Mouse (Mus musculus): ENCODE data around the gene Ccdc65. TPM values are rescaled to one million over a fixed set of nuclear protein-coding genes. Genes with fewer than 3 reads are reported as not detected.

The Ccdc65 gene
- total and polyA plus RNA-seq, 3 experiments: 0.13 TPM; not detected in 2

GRCm38 (mm10) chr15:98685926-98686325 lies 22.1 kb upstream of the Ccdc65 start:
- Histone ChIP-seq H3K9ac (ENCODE audit: control insufficient read depth, low read depth, low read length, poor library complexity, severe bottlenecking) (no peak overlapping the region), H3K9me3 (replicated peaks; ENCODE audit: insufficient read depth, low read length) (no peaks in the 10 kb centered on the region), H3K4me3 (ENCODE audit: control insufficient read depth in 1 of 2, insufficient read depth in 1 of 2, low read depth in 2 of 2, low read length in 2 of 2) (no peak overlapping the region), H3K4me1 (ENCODE audit: control insufficient read depth in 1 of 2, insufficient read depth in 2 of 2, low read length in 2 of 2) (peaks cover 26 to 38% of the 10 kb centered on the region in 2 experiments), H3K36me3 (ENCODE audit: control insufficient read depth in 1 of 2, insufficient read depth in 2 of 2, low read length in 2 of 2) (peaks cover 0 to 29% of the 10 kb centered on the region in 2 experiments; a peak in 2 of 4 replicates), H3K27me3 (ENCODE audit: control insufficient read depth in 1 of 2, insufficient read depth in 2 of 2, low read length in 2 of 2) (peaks cover under 1 to 4% of the 10 kb centered on the region in 2 experiments; a peak in 3 of 4 replicates), H3K79me2 (ENCODE audit: control insufficient read depth, insufficient read depth, low read length, poor library complexity) (no peaks in the 10 kb centered on the region), H3K27ac (ENCODE audit: control insufficient read depth, low read depth, low read length) (no peak overlapping the region)
- DNase-seq (ENCODE audit: low read depth, low spot score): peak; percentile 65
- TF ChIP-seq ZKSCAN1 (IDR thresholded peaks at IDR 0.05; ENCODE audit: low read depth, low read length) (no peak), TCF12 (IDR thresholded peaks at IDR 0.05; ENCODE audit: low read depth, low read length) (no peak), ZC3H11A (IDR thresholded peaks at IDR 0.05; ENCODE audit: low read depth, low read length) (0 out of 2 replicates have a peak, but pooled peaks have one; percentile 10), ZNF384 (IDR thresholded peaks at IDR 0.05; ENCODE audit: low read depth, low read length) (peak; percentile 33; the same call in 1 of the 2 replicates), CTCF (IDR thresholded peaks at IDR 0.05 in 2 of 3, conservative IDR thresholded peaks at IDR 0.05 in 1 of 3; ENCODE audit: control insufficient read depth in 1 of 3, insufficient read depth in 1 of 3, low read depth in 2 of 3, low read length in 3 of 3, poor library complexity in 1 of 3, severe bottlenecking in 1 of 3) (peak; percentile 51 to 65 (median 52)), RAD21 (IDR thresholded peaks at IDR 0.05; ENCODE audit: low read depth, low read length) (peak; percentile 30), SMC3 (IDR thresholded peaks at IDR 0.05; ENCODE audit: low read depth, low read length) (peak; percentile 36)

GRCm38 (mm10) chr15:98689682-98690081 lies 18.3 kb upstream of the Ccdc65 start:
- Histone ChIP-seq H3K36me3 (ENCODE audit: control insufficient read depth in 1 of 2, insufficient read depth in 2 of 2, low read length in 2 of 2) (no peaks in the 10 kb centered on the region), H3K27me3 (ENCODE audit: control insufficient read depth in 1 of 2, insufficient read depth in 2 of 2, low read length in 2 of 2) (peaks cover 3 to 7% of the 10 kb centered on the region in 2 experiments; a peak in 3 of 4 replicates), H3K27ac (ENCODE audit: control insufficient read depth, low read depth, low read length) (no peak overlapping the region), H3K9me3 (replicated peaks; ENCODE audit: insufficient read depth, low read length) (no peaks in the 10 kb centered on the region), H3K4me3 (ENCODE audit: control insufficient read depth in 1 of 2, insufficient read depth in 1 of 2, low read depth in 2 of 2, low read length in 2 of 2) (no peak overlapping the region), H3K4me1 (ENCODE audit: control insufficient read depth in 1 of 2, insufficient read depth in 2 of 2, low read length in 2 of 2) (peaks cover 0 to 4% of the 10 kb centered on the region in 2 experiments; a peak in 2 of 4 replicates), H3K9ac (ENCODE audit: control insufficient read depth, low read depth, low read length, poor library complexity, severe bottlenecking) (no peak overlapping the region), H3K79me2 (ENCODE audit: control insufficient read depth, insufficient read depth, low read length, poor library complexity) (no peaks in the 10 kb centered on the region)
- DNase-seq (ENCODE audit: low read depth, low spot score): no peak
- TF ChIP-seq MEF2A (IDR thresholded peaks at IDR 0.05; ENCODE audit: extremely low read depth, insufficient replicate concordance, low read depth, low read length, poor library complexity, severe bottlenecking) (no peak), SMC3 (IDR thresholded peaks at IDR 0.05; ENCODE audit: low read depth, low read length) (no peak), GABPA (IDR thresholded peaks at IDR 0.05; ENCODE audit: low read depth, low read length) (no peak), ETS1 (IDR thresholded peaks at IDR 0.05; ENCODE audit: low read depth, low read length) (no peak), CTCF (IDR thresholded peaks at IDR 0.05 in 2 of 3, conservative IDR thresholded peaks at IDR 0.05 in 1 of 3; ENCODE audit: control insufficient read depth in 1 of 3, insufficient read depth in 1 of 3, low read depth in 2 of 3, low read length in 3 of 3, poor library complexity in 1 of 3, severe bottlenecking in 1 of 3) (no peak)

GRCm38 (mm10) chr15:98691486-98692147 lies 16.4 kb upstream of the Ccdc65 start:
- no peaks in the 10 kb centered on the region for H3K36me3 ChIP-seq (ENCODE audit: control insufficient read depth in 1 of 2, insufficient read depth in 2 of 2, low read length in 2 of 2)
- no peak overlapping the region for H3K9ac ChIP-seq (ENCODE audit: control insufficient read depth, low read depth, low read length, poor library complexity, severe bottlenecking)
- TF ChIP-seq RAD21 (IDR thresholded peaks at IDR 0.05; ENCODE audit: low read depth, low read length) (no peak), MAFK (IDR thresholded peaks at IDR 0.05; ENCODE audit: borderline replicate concordance, low read depth, low read length) (no peak), TBP (IDR thresholded peaks at IDR 0.05; ENCODE audit: low read depth, low read length) (no peak), JUND (IDR thresholded peaks at IDR 0.05; ENCODE audit: low read depth, low read length) (no peak), SIN3A (IDR thresholded peaks at IDR 0.05; ENCODE audit: low read length) (no peak), ETS1 (IDR thresholded peaks at IDR 0.05; ENCODE audit: low read depth, low read length) (no peak)
- no peaks in the 10 kb centered on the region for H3K79me2 ChIP-seq (ENCODE audit: control insufficient read depth, insufficient read depth, low read length, poor library complexity)
- no peaks in the 10 kb centered on the region for H3K4me1 ChIP-seq (ENCODE audit: control insufficient read depth in 1 of 2, insufficient read depth in 2 of 2, low read length in 2 of 2)
- H3K4me3 ChIP-seq (ENCODE audit: control insufficient read depth in 1 of 2, insufficient read depth in 1 of 2, low read depth in 2 of 2, low read length in 2 of 2): no peak overlapping the region
- no peak for DNase-seq (ENCODE audit: low read depth, low spot score)
- peaks cover 3 to 7% of the 10 kb centered on the region in 2 experiments; a peak in 3 of 4 replicates for H3K27me3 ChIP-seq (ENCODE audit: control insufficient read depth in 1 of 2, insufficient read depth in 2 of 2, low read length in 2 of 2)
- H3K27ac ChIP-seq (ENCODE audit: control insufficient read depth, low read depth, low read length): no peak overlapping the region
- no peaks in the 10 kb centered on the region for H3K9me3 ChIP-seq (replicated peaks; ENCODE audit: insufficient read depth, low read length)
